Mouse (Mus musculus): ENCODE data around the gene Slc25a51. TPM values are rescaled to one million over a fixed set of nuclear protein-coding genes. Genes with fewer than 3 reads are reported as not detected.

Gene Slc25a51
- polyA plus RNA-seq (2015; fragmentation: Nextera tagmentation; extraction: Ambion mirVana) = 42.2 and 48.5 TPM in 2 replicates

GRCm38 (mm10) chr4:45408427-45409132 lies at the start of gene Slc25a51:
Gene Slc25a51, minus strand, starts transcription at chr4:45408766.

Small RNA genes within 50 kb of the gene (microRNA-seq; reads per million reads assigned to microRNA genes)
- 0 reads per million in 2 experiments for gene Gm25692

Other genes starting within 250 kb of the Slc25a51 start
- gene Frmpd1, start 223.9 kb downstream of the Slc25a51 start, polyA plus RNA-seq (2015; fragmentation: Nextera tagmentation; extraction: Ambion mirVana) = 2.1 and 2.4 TPM in 2 replicates
- gene Trmt10b, start 111.6 kb downstream of the Slc25a51 start, polyA plus RNA-seq (2015; fragmentation: Nextera tagmentation; extraction: Ambion mirVana) = 6.5 and 7.4 TPM in 2 replicates
- 10.1 and 11.2 TPM in 2 replicates for gene Dcaf10, start 66.7 kb downstream of the Slc25a51 start, polyA plus RNA-seq (2015; fragmentation: Nextera tagmentation; extraction: Ambion mirVana)
- gene Exosc3, start 66.0 kb downstream of the Slc25a51 start, polyA plus RNA-seq (2015; fragmentation: Nextera tagmentation; extraction: Ambion mirVana) = 30.8 and 34.7 TPM in 2 replicates
- gene Shb, start 123.7 kb upstream of the Slc25a51 start, polyA plus RNA-seq (2015; fragmentation: Nextera tagmentation; extraction: Ambion mirVana) = 5.2 and 6.4 TPM in 2 replicates